Mouse (Mus musculus) neural tube, embryonic 12.5 days (tissue): Measurements from ENCODE around the gene Dcps. TPM values are rescaled to one million over a fixed set of nuclear protein-coding genes. Genes with fewer than 3 reads are reported as not detected.

Experiments used
- ATAC-seq: fragments of 200-750 bp; cut with Nextera tagmentation; 2 replicates; pipeline ENCODE4 v1.8.0; 2017; ENCODE audit warnings: low read depth, mild to moderate bottlenecking, moderate TSS enrichment, moderate library complexity; ENCODE audit not compliant: low FRiP score
- H3K27ac ChIP-seq: fragments of 300-500 bp; sonication (generic); 2 replicates; pipeline ENCODE4 v1.5.1; 2016
- H3K27me3 ChIP-seq: fragments of 300-500 bp; sonication (generic); replicated peaks from 2 replicates; pipeline ENCODE4 v1.6.1; 2016; ENCODE audit warnings: mild to moderate bottlenecking
- H3K36me3 ChIP-seq: fragments of 300-500 bp; sonication (generic); 2 replicates; pipeline ENCODE4 v1.6.1; 2016; ENCODE audit warnings: mild to moderate bottlenecking
- H3K4me1 ChIP-seq: fragments of 300-500 bp; sonication (generic); 2 replicates; pipeline ENCODE4 v1.6.1; 2016
- H3K4me2 ChIP-seq: fragments of 300-500 bp; sonication (generic); replicated peaks from 2 replicates; pipeline ENCODE4 v1.6.1; 2016; ENCODE audit warnings: mild to moderate bottlenecking
- H3K4me3 ChIP-seq: fragments of 300-500 bp; sonication (generic); 2 replicates; pipeline ENCODE4 v1.5.1; 2016
- H3K9ac ChIP-seq: fragments of 300-500 bp; sonication (generic); 2 replicates; pipeline ENCODE4 v1.6.1; 2016; ENCODE audit warnings: mild to moderate bottlenecking
- H3K9me3 ChIP-seq: fragments of 300-500 bp; sonication (generic); 2 replicates; pipeline ENCODE4 v1.6.1; 2016; ENCODE audit warnings: mild to moderate bottlenecking
- WGBS: fragments of 180-500 bp; shearing (Covaris S2); methylation state at CpG from one replicate; pipeline ENCODE4 v1.1.7; 2016; 5-methylcytosine and 5-hydroxymethylcytosine counted together
- polyA plus RNA-seq: library from polyadenylated mRNA; unstranded; fragments of >200 nt; fragmentation: Nextera tagmentation; extraction: Ambion mirVana; gene quantifications from 2 replicates; pipeline ENCODE4 v1.2.1, GENCODE M21; 2016

Gene Dcps
- polyA plus RNA-seq, 1 experiment from 2014 or later, result 71.7 TPM

DNA sequence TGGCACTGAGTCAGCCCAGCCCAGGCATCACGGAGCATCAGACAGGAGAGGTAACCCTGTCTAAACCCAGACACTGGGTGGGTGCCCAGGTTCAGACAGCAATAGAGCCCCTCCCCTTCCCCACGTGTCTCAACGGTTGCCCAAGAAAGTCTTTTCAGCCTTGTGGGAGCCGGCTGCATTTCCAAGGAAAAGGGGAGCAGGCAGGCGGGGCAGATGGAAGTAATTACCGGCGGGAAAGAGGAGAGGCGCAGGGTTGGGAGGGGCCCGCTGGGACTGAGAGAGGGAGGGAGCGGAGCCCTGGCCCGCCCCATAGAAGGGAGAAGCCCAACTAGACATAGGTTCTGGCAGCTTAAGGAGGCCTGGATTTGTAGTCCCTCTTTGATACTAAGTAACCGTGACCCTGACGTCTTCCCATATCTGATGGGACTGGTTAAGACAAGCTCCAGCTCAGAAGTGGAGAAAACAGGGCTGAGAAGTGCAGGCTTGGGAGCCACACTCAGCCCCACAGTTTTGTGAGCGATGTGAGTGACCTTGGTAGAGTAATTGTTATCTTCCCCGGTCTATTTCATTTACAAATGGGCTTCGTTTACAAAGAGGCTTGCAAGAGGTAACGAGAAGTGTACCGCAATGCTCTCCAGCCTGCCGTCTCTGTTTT, 63.8 kb downstream of the Dcps start:
- peak overlapping the region; percentile 41 for H3K4me2 ChIP-seq
- 17% methylated on average over 19 of the region's 19 CpGs for WGBS
- H3K36me3 ChIP-seq, result no peaks in the 10 kb centered on the region
- H3K27ac ChIP-seq, result no peak overlapping the region
- 0 out of 2 replicates have a peak overlapping the region, but pooled peaks have one; percentile 10 for H3K9ac ChIP-seq
- ATAC-seq, result no peak
- H3K4me3 ChIP-seq, result no peak overlapping the region
- no peaks in the 10 kb centered on the region for H3K27me3 ChIP-seq
- no peaks in the 10 kb centered on the region for H3K9me3 ChIP-seq
- peaks cover 21% of the 10 kb centered on the region for H3K4me1 ChIP-seq

DNA sequence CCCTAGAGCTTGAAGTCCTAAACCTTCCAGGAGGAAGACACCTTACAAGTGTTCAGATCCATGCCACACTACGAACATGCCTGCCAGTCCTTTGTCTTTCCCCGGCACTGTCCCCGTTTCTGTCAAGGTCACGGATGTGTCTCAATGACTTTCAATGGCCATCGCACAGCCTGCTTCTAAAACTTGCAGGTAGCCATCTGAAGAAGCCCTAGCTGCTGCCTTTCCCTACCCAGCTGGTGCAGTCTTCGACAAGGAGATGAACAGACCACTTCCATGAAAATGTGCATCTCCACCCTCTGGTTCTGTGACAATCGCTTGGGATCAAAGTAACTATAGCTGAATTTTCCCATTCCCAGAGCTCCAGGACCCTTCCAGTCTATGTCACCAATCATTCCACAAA, 64.4 kb downstream of the Dcps start:
- Histone ChIP-seq H3K27me3 (no peaks in the 10 kb centered on the region), H3K4me1 (peaks cover 21% of the 10 kb centered on the region), H3K27ac (no peak overlapping the region), H3K4me3 (no peak overlapping the region), H3K4me2 (peak overlapping the region; percentile 41; the same call in 1 of the 2 replicates), H3K9me3 (no peaks in the 10 kb centered on the region), H3K36me3 (no peaks in the 10 kb centered on the region), H3K9ac (0 out of 2 replicates have a peak overlapping the region, but pooled peaks have one; percentile 10)
- WGBS, result 70% methylated on average over 7 of the region's 7 CpGs
- no peak for ATAC-seq

DNA sequence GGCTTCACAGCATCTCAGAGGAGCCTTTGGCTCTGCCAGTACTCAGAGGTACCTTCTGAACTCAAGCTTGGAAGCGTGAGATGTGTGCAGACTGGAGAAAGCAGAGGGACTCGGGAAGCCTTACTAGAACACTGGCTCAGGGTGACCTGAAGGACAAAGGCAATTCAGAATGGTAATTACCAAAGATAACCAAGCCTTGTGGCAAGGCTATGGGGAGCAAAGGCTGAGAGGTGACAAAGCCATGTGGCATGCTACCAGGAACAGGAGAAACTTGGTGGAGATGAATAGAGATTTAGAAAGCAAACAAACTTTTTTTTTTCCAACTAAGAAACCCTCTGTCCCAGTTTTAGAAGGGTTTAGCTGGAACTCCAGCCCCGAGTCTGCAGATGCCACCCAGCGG, 65.3 kb downstream of the Dcps start:
- no peaks in the 10 kb centered on the region for H3K27me3 ChIP-seq
- WGBS, result 78% methylated on average over 4 of the region's 4 CpGs
- no peak overlapping the region for H3K27ac ChIP-seq
- H3K4me1 ChIP-seq, result peaks cover 13% of the 10 kb centered on the region
- no peak overlapping the region for H3K4me3 ChIP-seq
- no peaks in the 10 kb centered on the region for H3K9me3 ChIP-seq
- H3K4me2 ChIP-seq, result no peak overlapping the region
- ATAC-seq, result no peak
- no peaks in the 10 kb centered on the region for H3K36me3 ChIP-seq
- no peak overlapping the region for H3K9ac ChIP-seq

DNA sequence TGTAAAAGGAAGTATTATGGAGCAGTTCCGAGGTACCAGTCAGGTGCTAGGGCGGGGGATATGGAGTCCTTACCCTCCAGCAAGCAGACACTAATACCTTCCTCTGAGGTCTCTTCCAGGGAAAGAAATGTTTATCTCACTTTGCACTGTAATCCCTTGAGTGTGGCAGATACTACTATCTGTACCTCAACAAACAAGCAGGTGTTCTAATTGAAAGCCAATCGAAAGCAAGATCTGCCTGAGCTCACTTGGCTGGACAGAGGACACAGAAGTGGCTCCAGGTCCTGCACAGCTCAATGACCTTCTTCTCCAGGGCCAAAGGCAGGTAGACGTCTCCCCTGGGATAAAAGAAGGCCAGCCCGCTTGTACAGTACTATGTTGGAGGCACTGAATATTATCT, 65.8 kb downstream of the Dcps start:
- no peaks in the 10 kb centered on the region for H3K36me3 ChIP-seq
- peaks cover 11% of the 10 kb centered on the region for H3K4me1 ChIP-seq
- H3K9ac ChIP-seq, result no peak overlapping the region
- no peak overlapping the region for H3K4me3 ChIP-seq
- 94% methylated on average over 5 of the region's 5 CpGs for WGBS
- H3K4me2 ChIP-seq, result no peak overlapping the region
- H3K27me3 ChIP-seq, result no peaks in the 10 kb centered on the region
- H3K27ac ChIP-seq, result no peak overlapping the region
- no peak for ATAC-seq
- H3K9me3 ChIP-seq, result no peaks in the 10 kb centered on the region

DNA sequence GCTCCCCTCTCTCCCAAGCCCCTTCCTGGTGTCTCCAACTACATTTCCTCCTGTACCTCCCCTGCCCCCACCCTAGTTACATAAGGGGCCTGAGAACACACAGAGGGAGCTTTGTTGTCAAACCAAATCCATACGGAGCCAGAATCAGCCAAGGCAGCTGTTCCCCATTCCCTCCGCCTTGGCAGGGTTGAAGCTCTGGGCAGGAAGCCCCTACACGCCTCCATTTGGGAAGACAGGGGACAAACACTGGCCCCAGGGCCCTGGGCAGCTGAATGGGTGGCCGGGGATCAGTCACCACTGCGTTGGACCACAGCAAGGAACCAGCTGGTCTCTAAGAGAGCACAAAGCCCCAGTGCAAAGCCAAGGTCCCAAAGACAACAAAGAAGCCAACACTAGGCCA, 66.9 kb downstream of the Dcps start:
- Histone ChIP-seq H3K9me3 (no peaks in the 10 kb centered on the region), H3K4me1 (peaks cover 11% of the 10 kb centered on the region), H3K4me3 (no peak overlapping the region), H3K27ac (no peak overlapping the region), H3K9ac (no peak overlapping the region), H3K4me2 (no peak overlapping the region), H3K36me3 (no peaks in the 10 kb centered on the region), H3K27me3 (no peaks in the 10 kb centered on the region)
- ATAC-seq, result no peak
- 65% methylated on average over 5 of the region's 5 CpGs for WGBS

DNA sequence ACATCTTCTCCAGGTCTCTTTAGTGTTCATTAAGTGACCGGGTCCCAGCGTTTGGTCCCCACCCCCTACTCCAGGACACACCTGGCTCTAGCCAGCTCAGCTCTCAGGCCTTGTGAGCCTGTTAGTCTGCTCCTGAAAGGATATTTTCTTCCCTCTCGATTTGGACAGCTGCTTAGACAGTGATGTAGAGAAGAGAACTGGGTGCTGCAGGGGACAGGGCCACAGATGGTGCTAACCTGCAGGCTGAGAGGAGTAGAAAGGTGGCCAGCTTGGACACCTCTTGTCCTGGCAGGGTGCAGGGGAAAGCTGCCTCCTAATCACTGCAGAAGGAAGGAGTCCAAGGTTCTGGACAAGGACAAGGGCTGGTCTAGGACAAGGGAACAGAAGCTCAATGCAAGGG, 67.8 kb downstream of the Dcps start:
- Histone ChIP-seq H3K36me3 (no peaks in the 10 kb centered on the region), H3K9ac (no peak overlapping the region), H3K27me3 (no peaks in the 10 kb centered on the region), H3K27ac (no peak overlapping the region), H3K9me3 (no peaks in the 10 kb centered on the region), H3K4me1 (peaks cover 11% of the 10 kb centered on the region), H3K4me3 (no peak overlapping the region), H3K4me2 (no peak overlapping the region)
- WGBS, result 85% methylated on average over 3 of the region's 3 CpGs
- no peak for ATAC-seq

DNA sequence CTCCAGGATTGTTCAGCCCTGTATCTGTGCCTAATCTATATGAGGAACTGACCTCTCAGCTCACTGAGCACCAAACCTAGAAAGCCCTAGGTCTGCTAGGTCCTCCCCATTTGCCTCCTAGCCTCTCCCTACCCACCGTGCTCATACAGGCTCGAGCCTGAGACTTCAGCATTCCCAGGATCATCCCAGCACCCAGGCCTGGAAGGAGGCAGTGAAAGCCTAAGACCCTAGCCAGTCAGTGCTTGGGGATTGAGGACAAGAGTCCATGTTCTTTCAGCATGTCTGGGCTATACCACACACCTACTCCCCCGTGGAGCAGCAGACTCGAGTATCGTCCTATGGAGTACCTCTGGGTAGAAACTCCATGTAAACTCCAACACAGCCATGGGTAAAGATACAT, 68.5 kb downstream of the Dcps start:
- ATAC-seq, result no peak
- H3K27me3 ChIP-seq, result no peaks in the 10 kb centered on the region
- H3K36me3 ChIP-seq, result no peaks in the 10 kb centered on the region
- H3K9me3 ChIP-seq, result no peaks in the 10 kb centered on the region
- 92% methylated on average over 5 of the region's 5 CpGs for WGBS
- H3K27ac ChIP-seq, result no peak overlapping the region
- H3K4me2 ChIP-seq, result no peak overlapping the region
- peaks cover 10% of the 10 kb centered on the region for H3K4me1 ChIP-seq
- H3K4me3 ChIP-seq, result no peak overlapping the region
- H3K9ac ChIP-seq, result no peak overlapping the region

DNA sequence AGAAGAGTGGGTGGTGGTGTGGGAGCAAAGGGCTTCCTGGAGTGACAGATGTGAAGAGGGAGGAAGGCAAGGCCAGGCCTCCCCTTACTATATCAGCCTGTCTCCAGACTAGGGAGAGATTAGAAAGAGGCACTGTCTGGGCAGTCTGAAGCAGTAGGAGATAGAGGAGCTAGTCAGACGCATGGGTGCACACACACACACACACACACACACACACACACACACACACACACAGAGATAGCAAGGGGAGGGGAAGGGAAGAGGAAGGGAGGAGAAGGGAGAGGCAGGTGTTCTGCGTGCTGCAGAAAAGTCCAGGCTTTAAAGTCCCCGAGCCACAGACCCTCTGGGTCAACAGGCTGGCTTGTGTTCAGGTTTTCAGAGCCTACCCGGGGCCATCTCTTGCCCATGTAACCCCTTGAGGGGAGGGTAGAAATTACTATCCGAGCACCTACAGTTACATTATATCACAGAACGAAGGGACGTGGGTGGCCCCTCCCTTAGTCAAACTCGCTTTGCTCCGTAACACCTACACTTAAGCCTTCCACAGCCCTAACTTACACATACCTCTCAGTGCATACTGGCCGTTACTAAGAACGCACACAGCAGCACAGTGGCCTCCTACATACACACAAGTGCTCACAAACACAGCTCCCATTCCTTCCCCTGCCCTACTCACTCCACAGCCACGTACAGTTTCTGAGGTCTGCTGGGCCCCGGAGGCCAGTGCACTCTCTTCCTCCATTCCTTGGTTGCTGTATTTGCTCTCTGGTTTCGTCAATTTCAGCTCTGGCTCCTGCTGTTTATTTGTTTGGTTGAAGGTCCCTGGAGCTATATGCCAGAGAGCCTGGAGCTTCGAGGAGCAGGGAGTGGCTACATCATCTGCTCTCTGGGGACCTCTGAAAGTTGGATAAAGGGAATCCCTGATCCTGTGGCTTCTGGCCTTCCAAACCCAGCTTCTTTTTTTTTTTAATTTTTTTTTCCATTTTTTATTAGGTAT, 69.7 kb downstream of the Dcps start:
- Histone ChIP-seq H3K27me3 (no peaks in the 10 kb centered on the region), H3K4me2 (no peak overlapping the region), H3K9ac (no peak overlapping the region), H3K36me3 (no peaks in the 10 kb centered on the region), H3K4me3 (no peak overlapping the region), H3K9me3 (no peaks in the 10 kb centered on the region), H3K4me1 (no peaks in the 10 kb centered on the region; the same call in 1 of the 2 replicates), H3K27ac (no peak overlapping the region)
- ATAC-seq, result no peak
- whole genome bisulfite sequencing, result 75% methylated on average over 14 of the region's 15 CpGs

DNA sequence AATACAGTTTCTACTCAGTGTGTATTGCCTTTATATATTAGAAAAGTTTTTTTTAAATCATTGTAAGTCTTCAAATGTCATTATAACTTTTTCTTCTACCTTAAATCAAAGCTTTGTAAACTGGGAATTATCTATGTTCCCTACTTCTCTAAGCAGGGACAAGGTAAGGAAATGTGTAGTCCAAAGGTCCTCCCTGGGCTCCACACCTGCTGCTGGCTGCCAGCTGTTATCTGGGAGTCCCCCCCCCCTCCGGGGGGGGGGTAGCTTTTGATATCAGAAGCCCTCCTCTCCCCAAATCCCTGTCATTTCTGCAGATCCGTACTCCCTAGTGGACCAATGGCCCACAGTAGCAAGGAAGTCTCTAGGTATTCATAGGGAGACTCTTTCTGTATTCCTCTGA, 70.4 kb downstream of the Dcps start:
- H3K27me3 ChIP-seq, result no peaks in the 10 kb centered on the region
- WGBS, result 66% methylated on average over 2 of the region's 2 CpGs
- ATAC-seq, result no peak
- no peaks in the 10 kb centered on the region; the same call in 1 of the 2 replicates for H3K4me1 ChIP-seq
- H3K36me3 ChIP-seq, result no peaks in the 10 kb centered on the region
- H3K4me3 ChIP-seq, result no peak overlapping the region
- H3K9ac ChIP-seq, result no peak overlapping the region
- H3K4me2 ChIP-seq, result no peak overlapping the region
- H3K27ac ChIP-seq, result no peak overlapping the region
- no peaks in the 10 kb centered on the region for H3K9me3 ChIP-seq

DNA sequence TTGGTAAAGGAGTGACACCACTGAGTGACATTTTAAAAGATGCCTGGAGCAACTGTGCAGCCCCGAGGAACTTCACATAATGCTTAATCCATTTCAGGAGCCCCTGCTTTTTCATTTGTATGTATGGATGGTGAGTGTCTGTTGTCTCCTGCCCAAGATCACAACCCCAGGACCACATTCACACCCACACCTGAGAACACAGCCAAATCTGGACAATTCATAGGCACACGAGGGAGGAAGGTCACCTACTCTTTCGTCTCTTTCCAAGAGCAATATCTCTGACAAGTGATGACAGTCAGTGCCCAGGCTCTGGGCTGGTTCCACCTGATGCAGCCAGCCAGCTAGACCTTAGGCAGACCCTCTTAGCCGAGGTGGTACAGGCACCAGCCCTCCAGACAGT, 71.2 kb downstream of the Dcps start:
- no peaks in the 10 kb centered on the region; the same call in 1 of the 2 replicates for H3K4me1 ChIP-seq
- H3K27me3 ChIP-seq, result no peaks in the 10 kb centered on the region
- H3K36me3 ChIP-seq, result no peaks in the 10 kb centered on the region
- no peak overlapping the region for H3K4me3 ChIP-seq
- H3K9me3 ChIP-seq, result no peaks in the 10 kb centered on the region
- no peak overlapping the region for H3K9ac ChIP-seq
- 82% methylated on average over 4 of the region's 4 CpGs for WGBS
- ATAC-seq, result no peak
- no peak overlapping the region for H3K27ac ChIP-seq
- H3K4me2 ChIP-seq, result no peak overlapping the region

DNA sequence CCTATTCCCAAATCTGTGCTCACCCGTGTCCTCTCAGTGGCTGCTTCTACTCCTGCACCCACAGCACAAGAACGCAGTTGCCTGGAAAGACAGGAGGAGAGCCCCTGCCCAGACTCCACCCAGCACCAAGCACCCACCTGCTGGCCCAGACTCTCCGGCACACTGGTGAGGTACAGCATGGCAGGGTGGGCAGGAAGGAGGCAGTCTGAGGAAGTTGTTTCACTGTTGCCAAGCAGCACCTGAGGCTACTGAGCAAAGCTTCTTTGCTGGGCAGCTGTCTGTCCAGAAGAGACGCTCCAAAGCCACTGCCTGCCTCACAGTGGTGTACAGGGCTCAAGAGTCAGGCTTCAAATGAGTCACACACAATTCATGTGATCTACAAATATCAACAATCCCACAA, 77.1 kb downstream of the Dcps start:
- WGBS, result 90% methylated on average over 4 of the region's 4 CpGs
- H3K9ac ChIP-seq, result no peak overlapping the region
- no peaks in the 10 kb centered on the region for H3K36me3 ChIP-seq
- H3K4me1 ChIP-seq, result no peaks in the 10 kb centered on the region
- no peak overlapping the region for H3K27ac ChIP-seq
- H3K27me3 ChIP-seq, result no peaks in the 10 kb centered on the region
- H3K4me2 ChIP-seq, result no peak overlapping the region
- ATAC-seq, result no peak
- no peaks in the 10 kb centered on the region for H3K9me3 ChIP-seq
- no peak overlapping the region for H3K4me3 ChIP-seq

DNA sequence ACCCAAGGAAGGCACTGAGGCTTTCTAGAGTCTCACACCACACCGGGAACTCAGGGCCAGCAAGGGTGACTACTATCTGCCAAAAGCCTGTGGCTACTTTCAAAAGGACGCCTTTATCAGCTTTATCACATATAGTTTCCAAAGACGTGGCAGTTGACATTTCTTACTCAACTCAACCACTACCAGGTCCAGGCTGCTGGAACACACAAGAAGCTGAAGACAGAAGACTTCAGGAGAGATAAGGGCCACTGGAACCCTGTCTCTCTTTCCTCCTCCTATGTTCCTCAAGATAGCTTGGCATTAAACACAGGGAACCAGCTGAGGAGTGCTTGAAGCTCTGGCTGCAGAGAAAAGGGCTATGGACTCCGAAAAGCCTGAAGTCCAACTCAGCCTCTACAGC, 78.0 kb downstream of the Dcps start:
- Histone ChIP-seq H3K27me3 (no peaks in the 10 kb centered on the region), H3K9ac (no peak overlapping the region), H3K36me3 (no peaks in the 10 kb centered on the region), H3K27ac (no peak overlapping the region), H3K4me2 (no peak overlapping the region), H3K9me3 (no peaks in the 10 kb centered on the region), H3K4me1 (no peaks in the 10 kb centered on the region), H3K4me3 (no peak overlapping the region)
- 87% methylated on average over 4 of the region's 4 CpGs for WGBS
- ATAC-seq, result no peak
